Mouse (Mus musculus): ENCODE results near the gene Dner. TPM values are rescaled to one million over a fixed set of nuclear protein-coding genes. Genes with fewer than 3 reads are reported as not detected.

The Dner gene
- polyA plus RNA-seq, 1 experiment = not detected

GRCm38 (mm10) chr1:84409514-84409913, 286.5 kb downstream of the Dner start:
- no peaks in the 10 kb centered on the region for H3K4me1 ChIP-seq (ENCODE audit: control insufficient read depth)
- H3K9me3 ChIP-seq (ENCODE audit: control insufficient read depth, low read length) = peaks cover 4% of the 10 kb centered on the region; the same call in 1 of the 2 replicates
- H3K4me3 ChIP-seq (replicated peaks) = no peak overlapping the region
- TF ChIP-seq GATA1 (IDR thresholded peaks at IDR 0.05; ENCODE audit: low read length) (no peak), TAL1 (IDR thresholded peaks at IDR 0.05; ENCODE audit: low read length) (no peak)
- H3K27me3 ChIP-seq (ENCODE audit: control insufficient read depth) = no peaks in the 10 kb centered on the region
- H3K36me3 ChIP-seq (ENCODE audit: control insufficient read depth) = no peaks in the 10 kb centered on the region

GRCm38 (mm10) chr1:84408873-84409272, 287.1 kb downstream of the Dner start:
- Histone ChIP-seq H3K4me3 (replicated peaks) (no peak overlapping the region), H3K4me1 (ENCODE audit: control insufficient read depth) (no peaks in the 10 kb centered on the region), H3K9me3 (ENCODE audit: control insufficient read depth, low read length) (peaks cover 4% of the 10 kb centered on the region; the same call in 1 of the 2 replicates), H3K36me3 (ENCODE audit: control insufficient read depth) (no peaks in the 10 kb centered on the region), H3K27me3 (ENCODE audit: control insufficient read depth) (no peaks in the 10 kb centered on the region)
- TF ChIP-seq GATA1 (IDR thresholded peaks at IDR 0.05; ENCODE audit: low read length) (no peak), TAL1 (IDR thresholded peaks at IDR 0.05; ENCODE audit: low read length) (no peak)

- Histone ChIP-seq H3K4me3 (replicated peaks) (no peak overlapping the region), H3K27me3 (ENCODE audit: control insufficient read depth) (no peaks in the 10 kb centered on the region), H3K36me3 (ENCODE audit: control insufficient read depth) (no peaks in the 10 kb centered on the region), H3K9me3 (ENCODE audit: control insufficient read depth, low read length) (peaks cover 2% of the 10 kb centered on the region; the same call in 1 of the 2 replicates), H3K4me1 (ENCODE audit: control insufficient read depth) (no peaks in the 10 kb centered on the region)
- TF ChIP-seq TAL1 (IDR thresholded peaks at IDR 0.05; ENCODE audit: low read length) (no peak), GATA1 (IDR thresholded peaks at IDR 0.05; ENCODE audit: low read length) (no peak)
Measured at GRCm38 (mm10) chr1:84406891-84407290, 289.1 kb downstream of the Dner start.

- H3K9me3 ChIP-seq (ENCODE audit: control insufficient read depth, low read length) = peaks cover 2% of the 10 kb centered on the region; the same call in 1 of the 2 replicates
- TF ChIP-seq TAL1 (IDR thresholded peaks at IDR 0.05; ENCODE audit: low read length) (no peak), GATA1 (IDR thresholded peaks at IDR 0.05; ENCODE audit: low read length) (no peak)
- H3K27me3 ChIP-seq (ENCODE audit: control insufficient read depth) = no peaks in the 10 kb centered on the region
- H3K4me3 ChIP-seq (replicated peaks) = no peak overlapping the region
- no peaks in the 10 kb centered on the region for H3K36me3 ChIP-seq (ENCODE audit: control insufficient read depth)
- H3K4me1 ChIP-seq (ENCODE audit: control insufficient read depth) = no peaks in the 10 kb centered on the region
Measured at GRCm38 (mm10) chr1:84405551-84406290, 290.3 kb downstream of the Dner start.

- Histone ChIP-seq H3K4me3 (replicated peaks) (no peak overlapping the region), H3K27me3 (ENCODE audit: control insufficient read depth) (no peaks in the 10 kb centered on the region), H3K36me3 (ENCODE audit: control insufficient read depth) (no peaks in the 10 kb centered on the region), H3K4me1 (ENCODE audit: control insufficient read depth) (no peaks in the 10 kb centered on the region), H3K9me3 (ENCODE audit: control insufficient read depth, low read length) (peaks cover 2% of the 10 kb centered on the region; the same call in 1 of the 2 replicates)
- TF ChIP-seq GATA1 (IDR thresholded peaks at IDR 0.05; ENCODE audit: low read length) (no peak), TAL1 (IDR thresholded peaks at IDR 0.05; ENCODE audit: low read length) (no peak)
Measured at GRCm38 (mm10) chr1:84404880-84405279, 291.1 kb downstream of the Dner start.

GRCm38 (mm10) chr1:84402154-84402553, 293.9 kb downstream of the Dner start:
- no peaks in the 10 kb centered on the region for H3K27me3 ChIP-seq (ENCODE audit: control insufficient read depth)

GRCm38 (mm10) chr1:84399671-84400070, 296.4 kb downstream of the Dner start:
- TF ChIP-seq TAL1 (IDR thresholded peaks at IDR 0.05; ENCODE audit: low read length) (no peak), GATA1 (IDR thresholded peaks at IDR 0.05; ENCODE audit: low read length) (no peak)
- H3K36me3 ChIP-seq (ENCODE audit: control insufficient read depth) = no peaks in the 10 kb centered on the region
- H3K4me3 ChIP-seq (replicated peaks) = no peak overlapping the region
- H3K9me3 ChIP-seq (ENCODE audit: control insufficient read depth, low read length) = peaks cover 2% of the 10 kb centered on the region; the same call in 1 of the 2 replicates
- H3K27me3 ChIP-seq (ENCODE audit: control insufficient read depth) = no peaks in the 10 kb centered on the region
- no peaks in the 10 kb centered on the region for H3K4me1 ChIP-seq (ENCODE audit: control insufficient read depth)

More at GRCm38 (mm10) chr1:84402154-84402553, 293.9 kb downstream of the Dner start:
- Histone ChIP-seq H3K4me1 (ENCODE audit: control insufficient read depth) (no peaks in the 10 kb centered on the region), H3K36me3 (ENCODE audit: control insufficient read depth) (no peaks in the 10 kb centered on the region), H3K4me3 (replicated peaks) (no peak overlapping the region), H3K9me3 (ENCODE audit: control insufficient read depth, low read length) (peaks cover 4% of the 10 kb centered on the region; the same call in 1 of the 2 replicates)
- no peak for TF ChIP-seq TAL1 (IDR thresholded peaks at IDR 0.05; ENCODE audit: low read length)
- TF ChIP-seq GATA1 (IDR thresholded peaks at IDR 0.05; ENCODE audit: low read length) = no peak

- H3K27me3 ChIP-seq (ENCODE audit: control insufficient read depth) = no peaks in the 10 kb centered on the region
- H3K4me3 ChIP-seq (replicated peaks) = no peak overlapping the region
- H3K9me3 ChIP-seq (ENCODE audit: control insufficient read depth, low read length) = peaks cover 2% of the 10 kb centered on the region; the same call in 1 of the 2 replicates
- TF ChIP-seq GATA1 (IDR thresholded peaks at IDR 0.05; ENCODE audit: low read length) (no peak), TAL1 (IDR thresholded peaks at IDR 0.05; ENCODE audit: low read length) (no peak)
- no peaks in the 10 kb centered on the region for H3K36me3 ChIP-seq (ENCODE audit: control insufficient read depth)
- no peaks in the 10 kb centered on the region for H3K4me1 ChIP-seq (ENCODE audit: control insufficient read depth)
Measured at GRCm38 (mm10) chr1:84399118-84399517, 296.9 kb downstream of the Dner start.

GRCm38 (mm10) chr1:84396787-84397186, 299.2 kb downstream of the Dner start:
- no peak for TF ChIP-seq TAL1 (IDR thresholded peaks at IDR 0.05; ENCODE audit: low read length)
- TF ChIP-seq GATA1 (IDR thresholded peaks at IDR 0.05; ENCODE audit: low read length) = no peak
- H3K4me1 ChIP-seq (ENCODE audit: control insufficient read depth) = no peaks in the 10 kb centered on the region
- H3K27me3 ChIP-seq (ENCODE audit: control insufficient read depth) = no peaks in the 10 kb centered on the region
- H3K9me3 ChIP-seq (ENCODE audit: control insufficient read depth, low read length) = peaks cover 2% of the 10 kb centered on the region; the same call in 1 of the 2 replicates
- H3K36me3 ChIP-seq (ENCODE audit: control insufficient read depth) = no peaks in the 10 kb centered on the region
- no peak overlapping the region for H3K4me3 ChIP-seq (replicated peaks)

Data from erythroblast, embryonic 14.5 days (primary cell).